Mouse (Mus musculus): Measurements from ENCODE around the gene Rap1gap. TPM values are rescaled to one million over a fixed set of nuclear protein-coding genes. Genes with fewer than 3 reads are reported as not detected.

Gene Rap1gap
- polyA plus RNA-seq, 1 experiment from 2014 or later: 7.7 TPM

GRCm38 (mm10) chr4:137774013-137774412 is 109.5 kb downstream of the Rap1gap start:
- H3K4me1 ChIP-seq: peaks cover 27% of the 10 kb centered on the region
- 32% methylated on average over 5 of the region's 5 CpGs for WGBS
- no peaks in the 10 kb centered on the region for H3K9me3 ChIP-seq
- H3K9ac ChIP-seq: no peak overlapping the region
- peak; percentile 62; the same call in 1 of the 2 replicates for ATAC-seq (ENCODE audit: insufficient number of reproducible peaks, low FRiP score, low TSS enrichment, low read depth)
- no peak overlapping the region for H3K4me2 ChIP-seq
- no peaks in the 10 kb centered on the region for H3K36me3 ChIP-seq
- no peaks in the 10 kb centered on the region for H3K27me3 ChIP-seq
- peak overlapping the region; percentile 34 for H3K27ac ChIP-seq
- H3K4me3 ChIP-seq: no peak overlapping the region

- Histone ChIP-seq H3K4me2 (no peak overlapping the region), H3K36me3 (no peaks in the 10 kb centered on the region), H3K27ac (peak overlapping the region; percentile 8; the same call in 1 of the 2 replicates), H3K4me1 (peaks cover 27% of the 10 kb centered on the region), H3K9me3 (no peaks in the 10 kb centered on the region), H3K9ac (no peak overlapping the region), H3K4me3 (no peak overlapping the region), H3K27me3 (no peaks in the 10 kb centered on the region)
- WGBS: 83% methylated on average over 6 of the region's 6 CpGs
- no peak for ATAC-seq (ENCODE audit: insufficient number of reproducible peaks, low FRiP score, low TSS enrichment, low read depth)
Observed at GRCm38 (mm10) chr4:137774505-137774904, 110.0 kb downstream of the Rap1gap start.

- no peaks in the 10 kb centered on the region for H3K9me3 ChIP-seq
- no peak overlapping the region for H3K4me3 ChIP-seq
- 86% methylated on average over 4 of the region's 4 CpGs for WGBS
- no peaks in the 10 kb centered on the region for H3K27me3 ChIP-seq
- H3K27ac ChIP-seq: no peak overlapping the region
- no peak overlapping the region for H3K9ac ChIP-seq
- H3K4me1 ChIP-seq: peaks cover 16% of the 10 kb centered on the region
- ATAC-seq (ENCODE audit: insufficient number of reproducible peaks, low FRiP score, low TSS enrichment, low read depth): no peak
- no peaks in the 10 kb centered on the region for H3K36me3 ChIP-seq
- H3K4me2 ChIP-seq: no peak overlapping the region
Observed at GRCm38 (mm10) chr4:137777866-137778265, 113.3 kb downstream of the Rap1gap start.

- Histone ChIP-seq H3K4me1 (peaks cover 15% of the 10 kb centered on the region), H3K4me2 (no peak overlapping the region), H3K27ac (no peak overlapping the region), H3K36me3 (no peaks in the 10 kb centered on the region), H3K27me3 (no peaks in the 10 kb centered on the region), H3K9me3 (no peaks in the 10 kb centered on the region), H3K4me3 (no peak overlapping the region), H3K9ac (no peak overlapping the region)
- ATAC-seq (ENCODE audit: insufficient number of reproducible peaks, low FRiP score, low TSS enrichment, low read depth): no peak
- WGBS: 73% methylated on average over 17 of the region's 17 CpGs
Observed at GRCm38 (mm10) chr4:137778397-137779184, 114.1 kb downstream of the Rap1gap start.

Other genes with a start within 250 kb of the Rap1gap start
- 0.70 TPM in 1 of 2 replicates, not detected in the other for gene Cela3b, start 234.2 kb upstream of the Rap1gap start, polyA plus RNA-seq (2015; fragmentation: Nextera tagmentation; extraction: Ambion mirVana)
- 0.23 and 0.40 TPM in 2 replicates for gene 1700013G24Rik, start 211.4 kb upstream of the Rap1gap start, polyA plus RNA-seq (2015; fragmentation: Nextera tagmentation; extraction: Ambion mirVana)
- gene Hspg2, start 196.0 kb upstream of the Rap1gap start, polyA plus RNA-seq (2015; fragmentation: Nextera tagmentation; extraction: Ambion mirVana): 40.6 and 44.5 TPM in 2 replicates
- gene Ldlrad2, start 90.2 kb upstream of the Rap1gap start, polyA plus RNA-seq (2015; fragmentation: Nextera tagmentation; extraction: Ambion mirVana): 0.41 TPM in 1 of 2 replicates, not detected in the other
- 58.3 and 67.2 TPM in 2 replicates for gene Usp48, start 71.0 kb upstream of the Rap1gap start, polyA plus RNA-seq (2015; fragmentation: Nextera tagmentation; extraction: Ambion mirVana)
- gene Alpl, start 131.7 kb downstream of the Rap1gap start, polyA plus RNA-seq (2015; fragmentation: Nextera tagmentation; extraction: Ambion mirVana): 43.5 and 68.6 TPM in 2 replicates
- 39.0 and 52.5 TPM in 2 replicates for gene Ece1, start 197.5 kb downstream of the Rap1gap start, polyA plus RNA-seq (2015; fragmentation: Nextera tagmentation; extraction: Ambion mirVana)

Measured in limb, embryonic 15.5 days (tissue).